Mouse (Mus musculus): Measurements from ENCODE around the gene Fam19a2. TPM values are rescaled to one million over a fixed set of nuclear protein-coding genes. Genes with fewer than 3 reads are reported as not detected.
A peak's percentile ranks its signal among the peaks of the same experiment; 100 is the strongest.

Gene Fam19a2
- 10 to 100 TPM; 69.6 to 72.9 TPM for total RNA-seq (2021)
- long read RNA-seq, experiment 1, full-length matches to known transcripts, result 29 of 51 reads
- long read RNA-seq, experiment 1, partial matches to known transcripts, result 9 of 51 reads
- long read RNA-seq, experiment 1, other reads (novel, unspliced or antisense), result 13 of 51 reads
- long read RNA-seq, experiment 2, full-length matches to known transcripts, result 22 of 41 reads
- long read RNA-seq, experiment 2, partial matches to known transcripts, result 10 of 41 reads
- long read RNA-seq, experiment 2, other reads (novel, unspliced or antisense), result 9 of 41 reads

GRCm38 (mm10) chr10:123263876-123264309 lies at the start of gene Fam19a2:
Fam19a2 (plus strand) TSS chr10:123263996.
- peak; percentile 51 to 58 for DNase-seq (ENCODE audit: low spot score in 2 of 2)

- no peak for DNase-seq (ENCODE audit: low spot score in 2 of 2)
Observed at GRCm38 (mm10) chr10:123222785-123223184, 41.0 kb upstream of the Fam19a2 start.

- no peak for DNase-seq (ENCODE audit: low spot score in 2 of 2)
Observed at GRCm38 (mm10) chr10:123229420-123229819, 34.4 kb upstream of the Fam19a2 start.

- no peak for DNase-seq (ENCODE audit: low spot score in 2 of 2)
Observed at GRCm38 (mm10) chr10:123248063-123248462, 15.7 kb upstream of the Fam19a2 start.

- DNase-seq (ENCODE audit: low spot score in 2 of 2), result no peak
Observed at GRCm38 (mm10) chr10:123251904-123252303, 11.9 kb upstream of the Fam19a2 start.

GRCm38 (mm10) chr10:123254299-123254698 lies 9.5 kb upstream of the Fam19a2 start:
- DNase-seq (ENCODE audit: low spot score in 2 of 2), result peak in 1 of 2 experiments; percentile 33

GRCm38 (mm10) chr10:123255674-123256348 lies 8.0 kb upstream of the Fam19a2 start:
- no peak for DNase-seq (ENCODE audit: low spot score in 2 of 2)

- DNase-seq (ENCODE audit: low spot score in 2 of 2), result peak; percentile 72 to 82
Observed at GRCm38 (mm10) chr10:123264461-123265191, 830 bp downstream of the Fam19a2 start.

- peak; percentile 16 to 37 for DNase-seq (ENCODE audit: low spot score in 2 of 2)
Observed at GRCm38 (mm10) chr10:123265241-123265790, 1.5 kb downstream of the Fam19a2 start.

- peak; percentile 48 to 52 for DNase-seq (ENCODE audit: low spot score in 2 of 2)
Observed at GRCm38 (mm10) chr10:123268568-123268967, 4.8 kb downstream of the Fam19a2 start.

GRCm38 (mm10) chr10:123274554-123274953 lies 10.8 kb downstream of the Fam19a2 start:
- DNase-seq (ENCODE audit: low spot score in 2 of 2), result no peak

GRCm38 (mm10) chr10:123307300-123307699 lies 43.5 kb downstream of the Fam19a2 start:
- no peak for DNase-seq (ENCODE audit: low spot score in 2 of 2)

- DNase-seq (ENCODE audit: low spot score in 2 of 2), result no peak
Observed at GRCm38 (mm10) chr10:123326271-123326670, 62.5 kb downstream of the Fam19a2 start.

- DNase-seq (ENCODE audit: low spot score in 2 of 2), result no peak
Observed at GRCm38 (mm10) chr10:123341280-123341679, 77.5 kb downstream of the Fam19a2 start.

GRCm38 (mm10) chr10:123342591-123343236 lies 78.9 kb downstream of the Fam19a2 start:
- peak; percentile 57 to 65 for DNase-seq (ENCODE audit: low spot score in 2 of 2)

- no peak for DNase-seq (ENCODE audit: low spot score in 2 of 2)
Observed at GRCm38 (mm10) chr10:123346301-123346700, 82.5 kb downstream of the Fam19a2 start.

- DNase-seq (ENCODE audit: low spot score in 2 of 2), result no peak
Observed at GRCm38 (mm10) chr10:123353667-123354066, 89.9 kb downstream of the Fam19a2 start.

- no peak for DNase-seq (ENCODE audit: low spot score in 2 of 2)
Observed at GRCm38 (mm10) chr10:123357010-123357409, 93.2 kb downstream of the Fam19a2 start.

- no peak for DNase-seq (ENCODE audit: low spot score in 2 of 2)
Observed at GRCm38 (mm10) chr10:123360492-123360891, 96.7 kb downstream of the Fam19a2 start.

GRCm38 (mm10) chr10:123364628-123365027 lies 100.8 kb downstream of the Fam19a2 start:
- peak; percentile 44 to 56 for DNase-seq (ENCODE audit: low spot score in 2 of 2)

All from left cerebral cortex, adult 18-20 months (tissue).